Comparison of ENCODE assay signal across 9 mouse cellular contexts in genomic region chr11:115176399-115177190, GRCm38 (mm10). TPM values are rescaled to one million over a fixed set of nuclear protein-coding genes. Genes with fewer than 3 reads are reported as not detected.
DNase-seq lines count a peak whose midpoint lies in the region; ATAC-seq and TF ChIP-seq lines count a peak whose summit lies in the region.
"Had no signal": no experiment of that assay in that cellular context is flagged by ENCODE, and none has a peak within 500 bp of the region (broad histone marks: within the 10 kb centered on the region; RNA-seq: fewer than 3 reads in every experiment).

No protein-coding gene starts in this region.

- H3K4me1 ChIP-seq in midbrain, embryonic 11.5 days (ENCODE audit: control insufficient read depth, insufficient read depth, low read length): peaks cover 56% of the 10 kb centered on the region
- H3K4me1 ChIP-seq in midbrain, embryonic 15.5 days: peaks cover 47% of the 10 kb centered on the region
- peaks cover 37% of the 10 kb centered on the region for H3K4me1 ChIP-seq in limb, embryonic 14.5 days (ENCODE audit: control insufficient read depth, insufficient read depth, low read length)
- peaks cover 67% of the 10 kb centered on the region for H3K4me1 ChIP-seq in stomach, embryonic 16.5 days (ENCODE audit: control insufficient read depth, insufficient read depth, low read length)

- ATAC-seq in midbrain, embryonic 11.5 days (ENCODE audit: low FRiP score): no peak
- ATAC-seq in midbrain, embryonic 15.5 days (replicated peaks): no peak
- ATAC-seq in limb, embryonic 14.5 days (ENCODE audit: low FRiP score, low read depth): no peak
- ATAC-seq in stomach, embryonic 16.5 days (ENCODE audit: insufficient read depth, low FRiP score): no peak

- no peak overlapping the region for H3K4me3 ChIP-seq in midbrain, embryonic 11.5 days (ENCODE audit: low read depth, low read length)
- no peak overlapping the region for H3K4me3 ChIP-seq in midbrain, embryonic 15.5 days
- H3K4me3 ChIP-seq in limb, embryonic 14.5 days (replicated peaks; ENCODE audit: low read length): no peak overlapping the region
- H3K4me3 ChIP-seq in stomach, embryonic 16.5 days (replicated peaks; ENCODE audit: low read length): no peak overlapping the region
- H3K4me3 ChIP-seq: erythroblast, embryonic 14.5 days had no signal

- H3K4me2 ChIP-seq in midbrain, embryonic 11.5 days: no peak overlapping the region
- no peak overlapping the region for H3K4me2 ChIP-seq in midbrain, embryonic 15.5 days
- H3K4me2 ChIP-seq in limb, embryonic 14.5 days (replicated peaks; ENCODE audit: low read depth, low read length, severe bottlenecking): no peak overlapping the region
- H3K4me2 ChIP-seq in stomach, embryonic 16.5 days (ENCODE audit: low read depth, low read length): no peak overlapping the region

- H3K9ac ChIP-seq in midbrain, embryonic 11.5 days (ENCODE audit: low read length): no peak overlapping the region
- no peak overlapping the region for H3K9ac ChIP-seq in midbrain, embryonic 15.5 days
- no peak overlapping the region for H3K9ac ChIP-seq in limb, embryonic 14.5 days (ENCODE audit: low read depth, low read length, severe bottlenecking)
- H3K9ac ChIP-seq in stomach, embryonic 16.5 days (ENCODE audit: low read length): 0 out of 2 replicates have a peak overlapping the region, but pooled peaks have one; percentile 32

- H3K36me3 ChIP-seq in midbrain, embryonic 11.5 days (ENCODE audit: control insufficient read depth, insufficient read depth, low read length): no peaks in the 10 kb centered on the region
- no peaks in the 10 kb centered on the region for H3K36me3 ChIP-seq in midbrain, embryonic 15.5 days (replicated peaks)
- no peaks in the 10 kb centered on the region for H3K36me3 ChIP-seq in limb, embryonic 14.5 days (ENCODE audit: control insufficient read depth, insufficient read depth, low read length)
- no peaks in the 10 kb centered on the region for H3K36me3 ChIP-seq in stomach, embryonic 16.5 days (ENCODE audit: control insufficient read depth, insufficient read depth, low read length)

- WGBS in midbrain, embryonic 11.5 days: 63% methylated on average over 24 of the region's 24 CpGs
- WGBS in midbrain, embryonic 15.5 days: 58% methylated on average over 24 of the region's 24 CpGs
- WGBS in limb, embryonic 14.5 days: 64% methylated on average over 24 of the region's 24 CpGs
- WGBS in stomach, embryonic 16.5 days: 58% methylated on average over 24 of the region's 24 CpGs

- no peak overlapping the region for H3K27ac ChIP-seq in midbrain, embryonic 11.5 days (ENCODE audit: low read depth, low read length)
- no peak overlapping the region for H3K27ac ChIP-seq in midbrain, embryonic 15.5 days
- peak overlapping the region; percentile 58 for H3K27ac ChIP-seq in limb, embryonic 14.5 days (replicated peaks; ENCODE audit: low read depth, low read length)
- peak overlapping the region; percentile 76 for H3K27ac ChIP-seq in stomach, embryonic 16.5 days (ENCODE audit: low read length)

- TF ChIP-seq POLR2A in limb, embryonic 14.5 days (IDR thresholded peaks at IDR 0.05; ENCODE audit: borderline replicate concordance, extremely low read depth, insufficient read depth, insufficient read length): no peak

- peak; percentile 40 for DNase-seq in gastrocnemius, postnatal 14 days
- no peak for DNase-seq in gastrocnemius, postnatal 25 days
- peak; percentile 86 for DNase-seq in midbrain, embryonic 11.5 days (ENCODE audit: low spot score, missing footprints)
- DNase-seq in limb, embryonic 14.5 days (ENCODE audit: low spot score): peak; percentile 28
- DNase-seq in thymus, adult 18-20 months: no peak
- DNase-seq in embryo, embryonic 9.5 days (ENCODE audit: extremely low spot score): no peak

- peaks cover 3% of the 10 kb centered on the region for H3K27me3 ChIP-seq in midbrain, embryonic 11.5 days (ENCODE audit: control insufficient read depth, insufficient read depth, low read length)
- 0 out of 2 replicates have a peak, but pooled peaks cover 5% of the 10 kb centered on the region for H3K27me3 ChIP-seq in midbrain, embryonic 15.5 days (replicated peaks)
- H3K27me3 ChIP-seq in limb, embryonic 14.5 days (ENCODE audit: control insufficient read depth, insufficient read depth, low read length): 0 out of 2 replicates have a peak, but pooled peaks cover 5% of the 10 kb centered on the region
- H3K27me3 ChIP-seq in stomach, embryonic 16.5 days (ENCODE audit: control insufficient read depth, insufficient read depth, low read length): no peaks in the 10 kb centered on the region

- intact Hi-C loops in gastrocnemius, postnatal 14 days (cut with DNase I; ENCODE audit: low total_unique reads): no loop called here

- no peaks in the 10 kb centered on the region for H3K9me3 ChIP-seq in midbrain, embryonic 11.5 days (ENCODE audit: control insufficient read depth, low read length)
- H3K9me3 ChIP-seq in midbrain, embryonic 15.5 days: no peaks in the 10 kb centered on the region
- no peaks in the 10 kb centered on the region for H3K9me3 ChIP-seq in limb, embryonic 14.5 days (ENCODE audit: control insufficient read depth, low read length)
- H3K9me3 ChIP-seq in stomach, embryonic 16.5 days (replicated peaks; ENCODE audit: control insufficient read depth, low read length): no peaks in the 10 kb centered on the region

RNA-seq across cellular contexts. Expression of gene Tmem104, which starts 10.7 kb away (rescaled TPM):
- total RNA-seq in gastrocnemius, postnatal 14 days (2021): 1 to 10 TPM; 4.5 to 4.9 TPM
- 1 to 10 TPM; 4.1 to 5.8 TPM for total RNA-seq in gastrocnemius, postnatal 25 days (2021)
- polyA plus RNA-seq in midbrain, embryonic 11.5 days (2014; fragmentation: Nextera tagmentation; extraction: Ambion mirVana): 6.2 and 9.2 TPM in 2 replicates
- polyA plus RNA-seq in midbrain, embryonic 15.5 days (2015; fragmentation: Nextera tagmentation; extraction: Ambion mirVana): 12.6 and 15.3 TPM in 2 replicates
- 9.2 and 16.9 TPM in 2 replicates for polyA plus RNA-seq in limb, embryonic 14.5 days (2012; rRNA removed)
- polyA plus RNA-seq in limb, embryonic 14.5 days (2014; fragmentation: Nextera tagmentation; extraction: Ambion mirVana): 11.4 and 12.4 TPM in 2 replicates
- 8.3 and 9.7 TPM in 2 replicates for polyA plus RNA-seq in stomach, embryonic 16.5 days (2015; fragmentation: Nextera tagmentation; extraction: Ambion mirVana)

RNA-seq across cellular contexts. Expression of gene Nat9, which starts 11.1 kb away (rescaled TPM):
- total RNA-seq in gastrocnemius, postnatal 14 days (2021): 10 to 100 TPM; 13.1 to 14.0 TPM
- 10 to 100 TPM; 10.7 to 13.2 TPM for total RNA-seq in gastrocnemius, postnatal 25 days (2021)
- 17.7 and 19.2 TPM in 2 replicates for polyA plus RNA-seq in midbrain, embryonic 11.5 days (2014; fragmentation: Nextera tagmentation; extraction: Ambion mirVana)
- polyA plus RNA-seq in midbrain, embryonic 15.5 days (2015; fragmentation: Nextera tagmentation; extraction: Ambion mirVana): 22.5 and 25.5 TPM in 2 replicates
- polyA plus RNA-seq in limb, embryonic 14.5 days (2012; rRNA removed): 25.6 and 32.1 TPM in 2 replicates
- 20.0 and 24.3 TPM in 2 replicates for polyA plus RNA-seq in limb, embryonic 14.5 days (2014; fragmentation: Nextera tagmentation; extraction: Ambion mirVana)
- 21.8 and 23.4 TPM in 2 replicates for polyA plus RNA-seq in stomach, embryonic 16.5 days (2015; fragmentation: Nextera tagmentation; extraction: Ambion mirVana)

RNA-seq across cellular contexts. Expression of gene Slc9a3r1, which starts 13.5 kb away (rescaled TPM):
- 1 to 10 TPM; 4.9 to 5.9 TPM for total RNA-seq in gastrocnemius, postnatal 14 days (2021)
- total RNA-seq in gastrocnemius, postnatal 25 days (2021): 1 to 10 TPM; 2.3 to 3.9 TPM
- 26.8 and 32.0 TPM in 2 replicates for polyA plus RNA-seq in midbrain, embryonic 11.5 days (2014; fragmentation: Nextera tagmentation; extraction: Ambion mirVana)
- polyA plus RNA-seq in midbrain, embryonic 15.5 days (2015; fragmentation: Nextera tagmentation; extraction: Ambion mirVana): 46.4 and 54.6 TPM in 2 replicates
- 19.1 and 22.0 TPM in 2 replicates for polyA plus RNA-seq in limb, embryonic 14.5 days (2012; rRNA removed)
- polyA plus RNA-seq in limb, embryonic 14.5 days (2014; fragmentation: Nextera tagmentation; extraction: Ambion mirVana): 29.9 and 33.7 TPM in 2 replicates
- 136 and 138 TPM in 2 replicates for polyA plus RNA-seq in stomach, embryonic 16.5 days (2015; fragmentation: Nextera tagmentation; extraction: Ambion mirVana)

RNA-seq across cellular contexts. Expression of gene Cd300lf, which starts 42.8 kb away (rescaled TPM):
- not detected for total RNA-seq in gastrocnemius, postnatal 14 days (2021)
- total RNA-seq in gastrocnemius, postnatal 25 days (2021): not detected
- polyA plus RNA-seq in midbrain, embryonic 11.5 days (2014; fragmentation: Nextera tagmentation; extraction: Ambion mirVana): not detected in 2 replicates
- 0.20 and 0.27 TPM in 2 replicates for polyA plus RNA-seq in midbrain, embryonic 15.5 days (2015; fragmentation: Nextera tagmentation; extraction: Ambion mirVana)
- 0.35 and 0.65 TPM in 2 replicates for polyA plus RNA-seq in limb, embryonic 14.5 days (2012; rRNA removed)
- polyA plus RNA-seq in limb, embryonic 14.5 days (2014; fragmentation: Nextera tagmentation; extraction: Ambion mirVana): 0.14 and 0.29 TPM in 2 replicates
- 2.0 and 3.4 TPM in 2 replicates for polyA plus RNA-seq in stomach, embryonic 16.5 days (2015; fragmentation: Nextera tagmentation; extraction: Ambion mirVana)
- polyA plus RNA-seq: erythroblast, embryonic 14.5 days had no signal

Comparison
In these comparisons a context has a peak if more than half of its experiments do, and no peak if none do; other contexts are left out.
1. DNase-seq: peak in gastrocnemius, postnatal 14 days (single experiment), midbrain, embryonic 11.5 days (single experiment) and limb, embryonic 14.5 days (single experiment); none in gastrocnemius, postnatal 25 days (single experiment), thymus, adult 18-20 months (0 of 2) and embryo, embryonic 9.5 days (single experiment).
2. H3K27ac ChIP-seq: peak in limb, embryonic 14.5 days (single experiment) and stomach, embryonic 16.5 days (single experiment); none in midbrain, embryonic 11.5 days (single experiment) and midbrain, embryonic 15.5 days (single experiment).